Mouse (Mus musculus): Measurements from ENCODE around the gene Gmfb. TPM values are rescaled to one million over a fixed set of nuclear protein-coding genes. Genes with fewer than 3 reads are reported as not detected.

Gmfb gene
- 66.4 and 67.7 TPM in 2 replicates for polyA plus RNA-seq (2012; rRNA removed)

DNA sequence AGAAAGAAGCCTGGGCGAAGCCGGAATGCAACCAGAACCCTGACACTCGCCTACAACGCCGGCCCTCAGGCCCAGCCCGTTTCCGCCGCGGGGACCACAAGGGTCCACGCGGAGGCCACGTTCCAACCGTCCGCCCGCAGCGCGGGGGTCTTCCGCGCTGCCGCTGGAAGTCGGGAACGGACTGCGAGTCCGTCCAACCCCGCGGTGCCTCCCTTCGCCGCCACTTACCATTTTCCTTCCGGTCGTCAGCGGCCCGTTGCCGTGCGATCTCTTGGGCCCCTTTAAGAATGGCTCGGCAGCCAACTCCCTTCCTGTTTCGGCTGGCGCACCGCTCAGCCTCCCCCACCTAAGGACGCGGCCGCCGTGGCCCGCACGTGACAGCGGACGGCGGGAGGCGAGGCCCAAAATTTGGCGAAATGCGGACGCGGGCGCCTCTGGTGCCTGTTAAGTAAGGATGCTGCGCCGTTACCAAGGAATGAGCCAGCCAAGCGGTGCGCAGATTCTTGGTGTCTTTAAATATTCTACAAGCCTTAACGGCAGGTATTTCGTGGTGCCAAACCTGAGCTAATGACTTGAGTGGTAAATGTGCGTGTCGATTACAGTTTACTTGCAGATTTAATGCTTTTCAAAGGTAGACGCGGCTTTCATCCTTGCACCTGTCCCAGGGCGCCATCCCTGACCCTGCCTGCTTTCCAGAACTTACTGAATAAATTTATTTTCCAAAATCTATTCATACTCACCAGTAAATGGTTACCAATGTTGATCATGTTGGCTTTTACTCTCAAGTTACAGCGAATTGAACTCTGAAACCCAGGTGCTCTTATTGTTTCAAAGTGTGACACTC lies at the start of gene Gmfb:
Gene Gmfb, minus strand, starts transcription at position 370 of the 844 bp plus-strand sequence.
- peak within 1 kb of the TSS; percentile 63 for H3K4me3 ChIP-seq (replicated peaks; ENCODE audit: insufficient read depth, low read depth, low read length)
- TF ChIP-seq CTCF (IDR thresholded peaks at IDR 0.05; ENCODE audit: borderline replicate concordance, insufficient read depth, low read depth, low read length): no peak
- TF ChIP-seq POLR2A (IDR thresholded peaks at IDR 0.05; ENCODE audit: borderline replicate concordance, insufficient read depth, low read length): peak; percentile 63
- DNase-seq: peak; percentile 96 to 98
- peak within 1 kb of the TSS; percentile 68 for H3K27ac ChIP-seq (ENCODE audit: insufficient read depth, low read length)
- WGBS: under 1% methylated on average over 65 of the region's 65 CpGs
- no peaks in the 10 kb centered on the region; the same call in 1 of the 2 replicates for H3K4me1 ChIP-seq (ENCODE audit: control insufficient read depth, insufficient read depth, low read length)
- H3K27me3 ChIP-seq (ENCODE audit: control insufficient read depth, insufficient read depth, low read length): no peaks in the 10 kb centered on the region

DNA sequence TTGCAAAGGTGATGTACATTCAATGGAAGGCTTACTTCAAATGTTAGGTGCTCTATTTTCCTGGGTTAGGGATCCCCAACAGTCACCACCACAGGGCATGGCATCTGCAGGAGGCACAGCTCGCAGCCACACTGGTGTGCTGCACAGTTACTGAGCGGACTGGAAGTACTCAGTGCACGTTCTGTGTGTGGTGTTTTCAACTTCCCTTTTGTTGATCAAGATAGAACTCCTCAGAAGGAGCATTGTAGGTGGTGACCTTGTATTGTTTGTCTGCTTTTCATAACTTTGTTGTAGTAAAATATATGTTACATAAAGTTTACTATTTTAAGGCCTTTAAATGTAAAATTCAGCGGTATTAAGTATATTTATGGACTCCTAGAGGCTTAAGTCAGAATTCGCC lies 40.9 kb upstream of the Gmfb start:
- no peak for TF ChIP-seq POLR2A (IDR thresholded peaks at IDR 0.05; ENCODE audit: borderline replicate concordance, insufficient read depth, low read length)
- TF ChIP-seq CTCF (IDR thresholded peaks at IDR 0.05; ENCODE audit: borderline replicate concordance, insufficient read depth, low read depth, low read length): no peak
- WGBS: 93% methylated on average over 5 of the region's 5 CpGs
- Histone ChIP-seq H3K27me3 (ENCODE audit: control insufficient read depth, insufficient read depth, low read length) (no peaks in the 10 kb centered on the region), H3K4me1 (ENCODE audit: control insufficient read depth, insufficient read depth, low read length) (no peaks in the 10 kb centered on the region), H3K4me3 (replicated peaks; ENCODE audit: insufficient read depth, low read depth, low read length) (no peak overlapping the region), H3K27ac (ENCODE audit: insufficient read depth, low read length) (no peak overlapping the region)
- DNase-seq: no peak

DNA sequence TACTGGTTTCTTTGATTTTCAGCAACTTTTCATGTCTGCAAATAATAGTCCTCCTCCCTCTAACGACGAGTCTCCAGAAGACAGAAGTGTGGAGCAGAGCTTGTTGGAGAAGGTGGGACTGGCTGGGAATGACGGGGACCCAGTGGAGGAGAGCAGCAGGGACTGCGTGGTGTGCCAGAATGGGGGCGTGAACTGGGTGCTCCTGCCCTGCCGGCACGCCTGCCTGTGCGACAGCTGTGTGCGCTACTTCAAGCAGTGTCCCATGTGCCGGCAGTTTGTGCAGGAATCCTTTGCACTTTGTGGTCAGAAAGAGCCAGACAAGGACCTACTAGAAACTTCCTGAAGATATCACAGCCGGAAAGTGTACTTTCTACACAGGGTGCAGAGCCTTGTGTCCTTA lies 31.6 kb upstream of the Gmfb start:
- Histone ChIP-seq H3K4me3 (replicated peaks; ENCODE audit: insufficient read depth, low read depth, low read length) (no peak overlapping the region), H3K27me3 (ENCODE audit: control insufficient read depth, insufficient read depth, low read length) (no peaks in the 10 kb centered on the region), H3K4me1 (ENCODE audit: control insufficient read depth, insufficient read depth, low read length) (no peaks in the 10 kb centered on the region), H3K27ac (ENCODE audit: insufficient read depth, low read length) (no peak overlapping the region)
- TF ChIP-seq POLR2A (IDR thresholded peaks at IDR 0.05; ENCODE audit: borderline replicate concordance, insufficient read depth, low read length): no peak
- no peak for TF ChIP-seq CTCF (IDR thresholded peaks at IDR 0.05; ENCODE audit: borderline replicate concordance, insufficient read depth, low read depth, low read length)
- DNase-seq: no peak
- WGBS: 45% methylated on average over 11 of the region's 11 CpGs

DNA sequence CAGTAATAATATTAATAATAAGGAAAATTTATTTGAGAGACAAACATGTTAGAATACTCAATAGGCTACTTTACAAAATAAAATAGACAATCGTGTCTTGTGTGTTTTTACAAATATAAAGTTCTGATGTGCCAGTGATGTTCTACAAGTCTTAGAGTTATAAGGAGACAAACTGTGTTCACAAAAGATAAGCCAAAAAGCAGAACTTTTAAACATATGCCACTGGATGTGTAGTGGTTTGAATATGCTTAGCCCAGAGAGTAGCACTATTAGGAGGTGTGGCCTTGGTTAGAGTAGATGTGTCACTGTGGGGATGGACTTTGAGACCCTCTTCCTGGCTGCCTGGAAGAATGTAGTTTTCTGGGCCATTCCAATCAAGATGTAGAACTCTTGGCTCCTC lies 27.7 kb upstream of the Gmfb start:
- 91% methylated on average over 1 of the region's 1 CpGs for WGBS
- TF ChIP-seq POLR2A (IDR thresholded peaks at IDR 0.05; ENCODE audit: borderline replicate concordance, insufficient read depth, low read length): no peak
- TF ChIP-seq CTCF (IDR thresholded peaks at IDR 0.05; ENCODE audit: borderline replicate concordance, insufficient read depth, low read depth, low read length): no peak

DNA sequence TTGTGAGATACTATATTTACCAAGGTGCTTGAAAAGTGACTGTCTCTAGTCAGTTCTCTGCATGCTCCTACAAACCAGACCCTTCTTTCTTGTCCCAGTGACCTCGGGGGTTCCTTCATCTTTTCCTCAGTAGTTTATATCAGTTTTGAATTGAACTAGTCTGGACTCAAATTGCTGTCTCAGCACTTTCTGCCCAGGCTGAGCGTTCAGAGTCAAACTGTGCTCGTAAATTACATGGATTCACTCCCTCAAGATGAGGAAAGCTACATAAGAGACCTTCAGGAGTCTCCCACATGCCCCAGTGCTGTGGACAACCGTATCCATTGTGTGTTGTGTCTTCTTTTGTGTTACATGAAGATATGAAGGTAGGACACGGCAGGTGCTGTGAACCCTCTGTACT lies 26.7 kb upstream of the Gmfb start:
- WGBS: 84% methylated on average over 5 of the region's 5 CpGs

More for the DNA sequence above, 27.7 kb upstream of the Gmfb start:
- Histone ChIP-seq H3K4me3 (replicated peaks; ENCODE audit: insufficient read depth, low read depth, low read length) (no peak overlapping the region), H3K27me3 (ENCODE audit: control insufficient read depth, insufficient read depth, low read length) (no peaks in the 10 kb centered on the region), H3K4me1 (ENCODE audit: control insufficient read depth, insufficient read depth, low read length) (no peaks in the 10 kb centered on the region), H3K27ac (ENCODE audit: insufficient read depth, low read length) (no peak overlapping the region)
- DNase-seq: no peak

DNA sequence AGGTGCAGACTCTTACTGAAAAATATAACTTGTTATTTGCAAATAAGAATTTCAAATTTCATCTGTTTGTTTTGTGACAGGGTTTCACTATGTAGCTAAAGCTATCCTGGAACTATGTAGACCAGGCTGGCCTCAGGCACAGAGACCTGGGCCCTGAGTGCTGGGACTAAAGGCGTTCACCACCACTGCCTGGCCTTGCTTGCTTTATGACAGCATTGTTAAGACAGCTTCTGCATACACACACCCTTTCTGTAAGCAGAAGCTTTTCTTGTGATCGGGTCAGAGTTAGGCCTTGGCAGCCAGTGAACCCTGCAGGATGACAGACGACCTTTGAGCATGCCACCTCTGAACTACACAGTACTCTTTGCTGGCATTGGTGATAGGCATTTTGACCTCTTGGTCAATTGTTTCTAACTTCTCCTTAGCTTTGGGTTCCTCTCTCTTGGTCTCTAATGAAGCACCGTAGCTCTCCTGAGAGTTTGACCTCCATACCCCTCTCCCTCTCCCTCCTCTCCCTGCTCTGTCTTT lies 26.1 kb upstream of the Gmfb start:
- H3K4me1 ChIP-seq (ENCODE audit: control insufficient read depth, insufficient read depth, low read length): no peaks in the 10 kb centered on the region
- no peaks in the 10 kb centered on the region for H3K27me3 ChIP-seq (ENCODE audit: control insufficient read depth, insufficient read depth, low read length)
- H3K4me3 ChIP-seq (replicated peaks; ENCODE audit: insufficient read depth, low read depth, low read length): no peak overlapping the region
- H3K27ac ChIP-seq (ENCODE audit: insufficient read depth, low read length): no peak overlapping the region
- WGBS: 82% methylated on average over 4 of the region's 4 CpGs
- TF ChIP-seq CTCF (IDR thresholded peaks at IDR 0.05; ENCODE audit: borderline replicate concordance, insufficient read depth, low read depth, low read length): no peak
- TF ChIP-seq POLR2A (IDR thresholded peaks at IDR 0.05; ENCODE audit: borderline replicate concordance, insufficient read depth, low read length): no peak
- DNase-seq: no peak

More for the DNA sequence above, 26.7 kb upstream of the Gmfb start:
- Histone ChIP-seq H3K4me1 (ENCODE audit: control insufficient read depth, insufficient read depth, low read length) (no peaks in the 10 kb centered on the region), H3K27me3 (ENCODE audit: control insufficient read depth, insufficient read depth, low read length) (no peaks in the 10 kb centered on the region), H3K27ac (ENCODE audit: insufficient read depth, low read length) (no peak overlapping the region), H3K4me3 (replicated peaks; ENCODE audit: insufficient read depth, low read depth, low read length) (no peak overlapping the region)
- no peak for DNase-seq
- TF ChIP-seq CTCF (IDR thresholded peaks at IDR 0.05; ENCODE audit: borderline replicate concordance, insufficient read depth, low read depth, low read length) (no peak), POLR2A (IDR thresholded peaks at IDR 0.05; ENCODE audit: borderline replicate concordance, insufficient read depth, low read length) (no peak)

DNA sequence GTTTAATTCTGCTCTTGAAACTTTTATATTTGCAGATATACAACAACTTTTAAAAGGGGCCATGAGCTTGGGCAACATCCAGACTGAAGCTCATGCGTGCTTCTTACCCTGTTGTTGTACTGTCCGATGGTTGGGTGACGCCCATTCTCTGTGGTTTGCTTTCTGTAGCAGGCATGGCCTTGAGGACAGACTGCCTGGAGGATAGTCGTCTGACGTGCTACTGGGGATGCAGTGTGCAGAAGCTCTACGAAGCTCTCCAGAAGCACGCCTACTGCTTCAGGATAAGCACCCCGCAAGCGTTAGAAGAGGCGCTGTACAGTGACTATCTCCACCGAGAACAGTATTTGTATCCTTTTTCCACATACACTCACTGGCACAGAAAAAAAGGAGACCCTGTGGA lies 23.7 kb upstream of the Gmfb start:
- no peak for DNase-seq
- TF ChIP-seq CTCF (IDR thresholded peaks at IDR 0.05; ENCODE audit: borderline replicate concordance, insufficient read depth, low read depth, low read length): no peak
- TF ChIP-seq POLR2A (IDR thresholded peaks at IDR 0.05; ENCODE audit: borderline replicate concordance, insufficient read depth, low read length): no peak
- no peaks in the 10 kb centered on the region for H3K4me1 ChIP-seq (ENCODE audit: control insufficient read depth, insufficient read depth, low read length)
- no peak overlapping the region for H3K4me3 ChIP-seq (replicated peaks; ENCODE audit: insufficient read depth, low read depth, low read length)
- H3K27ac ChIP-seq (ENCODE audit: insufficient read depth, low read length): no peak overlapping the region
- WGBS: 92% methylated on average over 11 of the region's 11 CpGs
- H3K27me3 ChIP-seq (ENCODE audit: control insufficient read depth, insufficient read depth, low read length): no peaks in the 10 kb centered on the region

DNA sequence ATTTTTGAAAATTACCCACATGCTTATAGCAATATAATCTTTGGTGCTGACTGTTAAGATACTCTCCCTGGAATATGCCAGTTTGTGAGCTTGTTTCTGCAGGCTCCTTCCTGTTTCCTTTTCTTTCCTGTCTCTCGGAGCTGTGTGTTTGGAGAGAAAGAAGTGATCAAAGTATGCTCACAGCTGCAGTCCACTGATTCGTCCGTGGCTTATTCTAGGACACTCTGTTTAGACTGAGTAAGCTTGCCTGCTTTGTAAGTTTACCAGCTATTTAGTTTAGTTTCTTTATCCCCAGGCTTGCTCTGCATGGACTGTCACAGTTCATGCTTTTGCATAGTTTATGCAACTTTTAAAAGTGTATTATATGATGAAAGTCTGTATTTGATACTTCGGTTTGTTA lies 17.3 kb upstream of the Gmfb start:
- Histone ChIP-seq H3K4me3 (replicated peaks; ENCODE audit: insufficient read depth, low read depth, low read length) (no peak overlapping the region), H3K4me1 (ENCODE audit: control insufficient read depth, insufficient read depth, low read length) (no peaks in the 10 kb centered on the region; the same call in 1 of the 2 replicates), H3K27me3 (ENCODE audit: control insufficient read depth, insufficient read depth, low read length) (no peaks in the 10 kb centered on the region), H3K27ac (ENCODE audit: insufficient read depth, low read length) (no peak overlapping the region)
- DNase-seq: no peak
- 70% methylated on average over 4 of the region's 4 CpGs for WGBS
- TF ChIP-seq CTCF (IDR thresholded peaks at IDR 0.05; ENCODE audit: borderline replicate concordance, insufficient read depth, low read depth, low read length): no peak

All from cerebellum, adult 2 months (tissue).